Mouse (Mus musculus): ENCODE data around the gene Bdh1. TPM values are rescaled to one million over a fixed set of nuclear protein-coding genes. Genes with fewer than 3 reads are reported as not detected.

Gene Bdh1
- polyA plus RNA-seq, 1 experiment from 2014 or later: 143 TPM

DNA sequence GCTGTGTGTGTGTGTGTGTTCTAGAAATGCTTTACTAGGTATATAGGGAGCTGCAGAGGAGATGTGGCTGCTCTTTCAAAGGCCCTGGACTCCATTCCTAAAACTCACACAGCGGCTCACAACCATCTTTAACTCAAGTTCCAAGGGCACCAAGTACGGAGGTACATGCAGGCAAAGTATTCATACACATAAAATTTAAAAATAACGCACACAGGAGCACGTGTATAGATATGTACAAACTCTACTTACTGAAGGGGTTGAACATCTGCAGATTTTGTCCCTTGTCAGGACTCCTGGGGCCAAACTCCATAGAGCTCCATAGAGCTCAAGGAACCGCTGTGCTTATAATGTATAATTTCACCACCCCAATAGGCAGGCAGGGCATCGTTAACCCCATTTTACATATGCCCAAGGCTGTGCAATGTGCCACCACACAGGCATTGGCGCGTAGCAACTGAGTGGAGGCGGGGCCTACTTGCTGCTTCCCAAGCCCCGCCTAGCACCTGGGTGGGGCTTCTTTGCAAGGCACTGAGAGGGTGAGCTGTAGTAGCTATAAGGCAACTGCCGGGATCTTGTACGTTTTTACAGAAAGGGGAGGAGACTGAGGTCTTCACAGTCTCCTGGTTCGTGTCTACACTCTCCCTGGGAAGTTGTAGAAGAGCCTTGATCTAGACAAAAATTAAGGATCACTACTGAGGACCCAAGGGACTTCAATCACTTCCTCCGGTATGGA is 85.9 kb downstream of the Bdh1 start:
- 34% methylated on average over 14 of the region's 14 CpGs for WGBS
- no peak; the same call in 1 of the 2 replicates for ATAC-seq (ENCODE audit: low FRiP score)
- H3K36me3 ChIP-seq: no peaks in the 10 kb centered on the region

More for the DNA sequence above, 85.9 kb downstream of the Bdh1 start:
- no peak overlapping the region for H3K27ac ChIP-seq (replicated peaks)
- H3K9ac ChIP-seq (replicated peaks): no peak overlapping the region
- no peak overlapping the region for H3K4me2 ChIP-seq
- H3K9me3 ChIP-seq (replicated peaks): no peaks in the 10 kb centered on the region
- no peak overlapping the region for H3K4me3 ChIP-seq (replicated peaks)
- no peaks in the 10 kb centered on the region; the same call in 1 of the 2 replicates for H3K27me3 ChIP-seq (replicated peaks)
- peaks cover 42% of the 10 kb centered on the region for H3K4me1 ChIP-seq

Other genes starting within 250 kb of the Bdh1 start
- gene Acap2, start 221.0 kb upstream of the Bdh1 start, polyA plus RNA-seq (2015; fragmentation: Nextera tagmentation; extraction: Ambion mirVana): 10.4 and 11.3 TPM in 2 replicates
- 121 and 123 TPM in 2 replicates for gene Ppp1r2, start 147.0 kb upstream of the Bdh1 start, polyA plus RNA-seq (2015; fragmentation: Nextera tagmentation; extraction: Ambion mirVana)
- gene Apod, start 107.5 kb upstream of the Bdh1 start, polyA plus RNA-seq (2015; fragmentation: Nextera tagmentation; extraction: Ambion mirVana): 48.8 and 54.0 TPM in 2 replicates
- 13.0 and 15.5 TPM in 2 replicates for gene Dlg1, start 241.2 kb downstream of the Bdh1 start, polyA plus RNA-seq (2015; fragmentation: Nextera tagmentation; extraction: Ambion mirVana)

Measured in neural tube, embryonic 15.5 days (tissue).